Mouse (Mus musculus) liver, embryonic 15.5 days (tissue): ENCODE results near the gene Cer1. TPM values are rescaled to one million over a fixed set of nuclear protein-coding genes. Genes with fewer than 3 reads are reported as not detected.

Source experiments
- ATAC-seq: fragments of 200-750 bp; cut with Nextera tagmentation; 2 replicates; pipeline ENCODE4 v1.8.0; 2017; ENCODE audit warnings: moderate number of reproducible peaks, mild to moderate bottlenecking, moderate library complexity; ENCODE audit not compliant: insufficient read depth
- H3K27ac ChIP-seq: fragments of 300-500 bp; sonication (generic); replicated peaks from 2 replicates; pipeline ENCODE4 v1.5.1; 2015; ENCODE audit warnings: mild to moderate bottlenecking, inconsistent platforms
- H3K27me3 ChIP-seq: fragments of 300-500 bp; sonication (generic); 2 replicates; pipeline ENCODE4 v1.6.1; 2015; ENCODE audit warnings: mild to moderate bottlenecking, inconsistent platforms
- H3K36me3 ChIP-seq: fragments of 300-500 bp; sonication (generic); replicated peaks from 2 replicates; pipeline ENCODE4 v1.6.1; 2015; ENCODE audit warnings: moderate library complexity, mild to moderate bottlenecking, inconsistent platforms
- H3K4me1 ChIP-seq: fragments of 300-500 bp; sonication (generic); replicated peaks from 2 replicates; pipeline ENCODE4 v1.6.1; 2015; ENCODE audit warnings: inconsistent platforms
- H3K4me2 ChIP-seq: fragments of 300-500 bp; sonication (generic); 2 replicates; pipeline ENCODE4 v1.6.1; 2015; ENCODE audit warnings: moderate library complexity, mild to moderate bottlenecking, inconsistent platforms
- H3K4me3 ChIP-seq: fragments of 300-500 bp; sonication (generic); replicated peaks from 2 replicates; pipeline ENCODE4 v1.5.1; 2015; ENCODE audit warnings: mild to moderate bottlenecking, inconsistent platforms
- H3K9ac ChIP-seq: fragments of 300-500 bp; sonication (generic); 2 replicates; pipeline ENCODE4 v1.6.1; 2015; ENCODE audit warnings: moderate library complexity, mild to moderate bottlenecking, inconsistent platforms
- H3K9me3 ChIP-seq: fragments of 300-500 bp; sonication (generic); replicated peaks from 2 replicates; pipeline ENCODE4 v1.6.1; 2016; ENCODE audit warnings: inconsistent platforms
- WGBS: fragments of 180-500 bp; shearing (Covaris S2); methylation state at CpG from one replicate; pipeline ENCODE4 v1.1.7; 2015; ENCODE audit warnings: mixed read lengths; ENCODE audit not compliant: insufficient replicate concordance; 5-methylcytosine and 5-hydroxymethylcytosine counted together
- polyA plus RNA-seq: library from polyadenylated mRNA; unstranded; fragments of >200 nt; fragmentation: Nextera tagmentation; extraction: Ambion mirVana; gene quantifications from 2 replicates; pipeline ENCODE4 v1.2.1, GENCODE M21; 2015

Cer1 gene
- polyA plus RNA-seq, result not detected in 2 replicates

DNA sequence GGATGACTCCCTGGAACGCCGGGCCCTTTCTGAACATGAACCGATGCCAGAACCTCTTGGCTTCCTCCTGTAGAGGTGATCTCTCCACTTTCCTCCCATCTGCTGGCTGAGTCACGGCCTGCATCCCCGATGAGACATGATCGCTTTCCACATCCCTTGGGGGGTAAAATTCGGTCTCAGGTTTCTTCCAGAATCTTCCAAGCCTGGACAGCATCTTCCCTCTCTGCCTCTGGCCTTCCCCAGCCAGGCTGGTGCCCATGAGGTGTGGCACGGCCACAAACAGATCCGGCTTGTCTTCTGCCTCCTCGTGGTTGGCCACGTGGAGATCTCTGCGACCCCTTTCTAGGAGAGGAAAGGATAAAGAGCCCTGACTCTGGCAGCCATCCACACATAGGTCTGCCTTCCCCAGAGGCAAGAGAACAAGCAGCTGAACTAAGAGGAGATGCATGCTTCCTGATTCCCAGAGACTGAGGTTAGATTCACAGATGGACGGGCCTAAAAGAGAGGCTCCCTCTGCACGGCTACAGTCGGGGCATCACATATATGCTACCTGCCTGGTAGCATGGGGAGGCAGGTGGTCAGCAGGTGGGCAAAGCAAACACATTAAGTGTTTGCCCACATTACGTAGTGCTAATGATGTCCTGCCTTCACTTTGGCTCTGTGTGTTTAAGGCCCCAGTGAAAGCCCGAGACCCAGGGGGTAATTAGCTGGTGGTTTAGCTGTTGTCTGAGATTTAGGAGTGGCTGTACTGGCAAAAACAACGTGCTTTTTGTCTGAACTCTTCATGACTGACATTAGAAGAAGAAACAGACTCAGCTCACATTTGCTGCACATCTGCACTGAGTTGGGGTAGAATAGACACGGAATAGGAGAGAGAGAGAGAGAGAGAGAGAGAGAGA lies at the start of gene Cer1:
TSS of gene Cer1 (minus strand) at position 513 of the 899 bp plus-strand sequence.
- H3K36me3 ChIP-seq, result no peaks in the 10 kb centered on the region
- WGBS, result 62% methylated on average over 18 of the region's 19 CpGs
- no peaks in the 10 kb centered on the region for H3K4me1 ChIP-seq
- no peak for ATAC-seq
- no peaks in the 10 kb centered on the region for H3K27me3 ChIP-seq
- no peak within 1 kb of the TSS for H3K9ac ChIP-seq
- no peaks in the 10 kb centered on the region for H3K9me3 ChIP-seq
- no peak within 1 kb of the TSS for H3K27ac ChIP-seq
- no peak within 1 kb of the TSS for H3K4me2 ChIP-seq
- no peak within 1 kb of the TSS for H3K4me3 ChIP-seq

DNA sequence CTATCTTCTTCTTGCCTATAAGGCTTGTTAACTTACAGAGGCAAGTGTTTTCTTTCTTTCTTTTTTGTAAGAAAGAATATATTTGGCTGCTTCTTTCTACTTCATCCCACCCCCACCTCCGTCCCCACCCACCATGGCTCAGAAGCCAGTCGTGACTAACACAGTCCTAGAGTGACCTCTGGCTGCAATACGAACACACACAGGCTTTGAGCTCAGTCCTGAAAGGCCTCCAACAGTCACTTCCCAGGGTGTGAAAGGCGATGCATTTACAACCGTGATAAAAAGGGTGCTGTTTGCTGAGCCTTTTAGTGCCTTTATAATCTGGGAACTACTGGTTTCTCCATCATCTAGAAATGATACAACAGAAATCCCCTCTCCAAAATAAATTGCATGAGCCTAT lies 49.4 kb upstream of the Cer1 start:
- Histone ChIP-seq H3K4me1 (no peaks in the 10 kb centered on the region), H3K27ac (no peak overlapping the region), H3K4me3 (no peak overlapping the region), H3K27me3 (no peaks in the 10 kb centered on the region), H3K9me3 (no peaks in the 10 kb centered on the region), H3K36me3 (no peaks in the 10 kb centered on the region), H3K4me2 (no peak overlapping the region), H3K9ac (no peak overlapping the region)
- ATAC-seq, result no peak
- WGBS, result 19% methylated on average over 5 of the region's 5 CpGs

DNA sequence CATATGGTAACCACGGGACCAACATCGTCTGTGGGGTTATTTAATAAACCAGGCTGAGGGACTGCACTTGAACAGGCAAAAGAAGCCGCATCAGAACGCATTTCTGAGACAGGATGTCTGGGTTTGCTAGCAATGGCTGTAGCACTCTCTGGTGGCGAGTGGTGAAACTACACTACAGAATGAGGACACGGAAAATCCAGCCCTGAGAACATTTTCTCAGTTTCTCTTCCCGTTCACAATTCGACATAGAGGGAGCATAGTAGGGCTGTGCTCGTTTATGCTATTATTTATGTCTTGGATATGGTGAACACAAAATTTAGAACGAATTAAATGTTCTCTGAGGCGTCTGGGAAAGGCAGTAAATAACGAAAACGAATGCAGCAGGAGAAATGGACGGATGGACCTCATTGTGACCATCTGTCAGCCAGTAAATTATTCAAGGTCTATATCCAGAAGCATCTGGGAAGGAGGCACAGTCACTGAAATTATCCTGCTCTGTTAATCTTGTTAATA lies 48.8 kb upstream of the Cer1 start:
- Histone ChIP-seq H3K36me3 (no peaks in the 10 kb centered on the region), H3K27me3 (no peaks in the 10 kb centered on the region), H3K9me3 (no peaks in the 10 kb centered on the region), H3K27ac (no peak overlapping the region), H3K4me1 (no peaks in the 10 kb centered on the region), H3K9ac (no peak overlapping the region), H3K4me2 (peak overlapping the region; percentile 39), H3K4me3 (peak overlapping the region; percentile 22; the same call in 1 of the 2 replicates)
- no peak for ATAC-seq
- WGBS, result 13% methylated on average over 14 of the region's 14 CpGs

DNA sequence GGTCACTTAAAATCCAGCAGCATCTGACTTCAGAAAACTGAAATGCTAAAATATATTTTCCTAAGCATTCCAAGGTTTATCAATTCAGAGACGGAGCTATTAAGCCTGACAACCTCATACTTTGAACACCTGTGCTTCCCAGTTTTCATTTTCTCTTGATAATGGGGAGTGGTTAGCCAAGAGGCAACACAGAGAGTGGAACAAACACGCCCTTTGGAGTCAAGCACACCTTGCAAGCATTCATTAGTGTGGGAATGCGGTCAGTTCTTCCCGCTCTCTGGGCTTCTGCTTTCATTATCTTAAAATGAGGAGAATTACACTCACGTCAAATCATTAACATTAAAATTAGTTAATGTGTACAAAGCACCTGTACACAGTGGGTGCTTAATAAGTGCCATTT lies 45.1 kb upstream of the Cer1 start:
- Histone ChIP-seq H3K4me2 (no peak overlapping the region), H3K4me3 (no peak overlapping the region), H3K9me3 (no peaks in the 10 kb centered on the region), H3K27me3 (no peaks in the 10 kb centered on the region), H3K4me1 (no peaks in the 10 kb centered on the region), H3K36me3 (no peaks in the 10 kb centered on the region), H3K27ac (no peak overlapping the region), H3K9ac (no peak overlapping the region)
- ATAC-seq, result no peak
- WGBS, result 63% methylated on average over 5 of the region's 5 CpGs

DNA sequence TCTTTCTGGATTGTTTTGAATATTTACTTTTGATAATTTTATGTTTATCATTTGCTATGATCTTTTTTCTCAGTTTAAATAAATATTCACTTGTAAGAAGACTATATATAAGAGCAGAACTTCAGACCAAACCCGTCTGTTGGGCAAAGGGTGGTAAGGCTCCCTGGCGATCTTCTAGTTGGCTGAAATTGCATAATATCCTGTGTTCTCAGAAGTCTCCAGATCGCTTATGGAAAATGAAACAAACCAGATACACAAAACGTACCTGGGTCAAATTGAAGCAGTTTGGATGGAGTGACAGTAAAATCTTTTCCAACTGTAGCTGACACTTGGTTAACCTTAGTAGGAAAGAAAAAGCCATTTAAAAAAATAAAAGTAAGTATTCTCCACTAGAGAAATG lies 37.0 kb upstream of the Cer1 start:
- 31% methylated on average over 4 of the region's 4 CpGs for WGBS
- Histone ChIP-seq H3K4me2 (no peak overlapping the region), H3K36me3 (no peaks in the 10 kb centered on the region), H3K4me3 (no peak overlapping the region), H3K9me3 (no peaks in the 10 kb centered on the region), H3K4me1 (no peaks in the 10 kb centered on the region), H3K27me3 (no peaks in the 10 kb centered on the region), H3K9ac (no peak overlapping the region), H3K27ac (no peak overlapping the region)
- ATAC-seq, result no peak

DNA sequence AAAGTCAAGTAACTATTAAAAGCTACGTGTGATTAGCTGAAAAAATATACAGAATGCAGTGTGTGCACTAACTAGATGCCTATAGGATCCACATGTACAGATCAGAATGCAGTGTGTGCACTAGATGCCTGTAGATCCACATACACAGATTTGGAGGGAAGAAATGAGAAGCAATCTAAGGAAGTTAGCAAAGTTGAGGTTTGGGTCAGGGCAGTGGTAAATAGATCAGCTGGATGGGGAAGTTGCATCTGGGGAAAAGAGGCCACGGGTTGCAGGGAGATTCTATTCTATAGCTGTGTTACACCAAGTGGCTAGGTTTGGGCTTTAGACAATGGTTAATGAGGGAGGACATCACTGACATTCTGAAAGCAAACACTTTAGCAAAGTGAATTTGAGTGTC lies 33.7 kb upstream of the Cer1 start:
- H3K9ac ChIP-seq, result no peak overlapping the region
- H3K4me3 ChIP-seq, result no peak overlapping the region
- H3K36me3 ChIP-seq, result no peaks in the 10 kb centered on the region
- no peak for ATAC-seq
- no peaks in the 10 kb centered on the region for H3K4me1 ChIP-seq
- no peak overlapping the region for H3K27ac ChIP-seq
- 30% methylated on average over 2 of the region's 2 CpGs for WGBS
- H3K27me3 ChIP-seq, result no peaks in the 10 kb centered on the region
- H3K9me3 ChIP-seq, result no peaks in the 10 kb centered on the region
- no peak overlapping the region for H3K4me2 ChIP-seq

DNA sequence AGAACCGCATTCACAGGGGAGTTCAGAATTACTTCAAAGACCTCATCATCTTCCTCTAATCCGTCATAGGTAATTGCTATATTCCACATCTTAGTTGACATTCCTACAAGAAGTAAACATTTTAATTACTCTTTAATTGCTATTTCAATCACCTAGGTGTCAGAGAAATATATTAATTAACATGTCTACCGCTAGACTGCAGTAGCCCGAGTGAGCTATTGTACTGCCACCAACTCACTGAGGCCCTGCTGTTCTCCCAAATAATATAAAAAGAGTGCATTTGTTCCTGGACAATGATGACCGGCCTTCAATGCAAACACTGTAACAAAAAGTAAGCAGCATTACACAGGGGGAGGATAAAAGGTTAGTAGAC lies 31.7 kb upstream of the Cer1 start:
- Histone ChIP-seq H3K27ac (no peak overlapping the region), H3K9me3 (no peaks in the 10 kb centered on the region), H3K36me3 (no peaks in the 10 kb centered on the region), H3K4me3 (no peak overlapping the region), H3K4me1 (no peaks in the 10 kb centered on the region), H3K4me2 (no peak overlapping the region), H3K9ac (no peak overlapping the region), H3K27me3 (no peaks in the 10 kb centered on the region)
- 70% methylated on average over 5 of the region's 5 CpGs for WGBS
- ATAC-seq, result no peak

DNA sequence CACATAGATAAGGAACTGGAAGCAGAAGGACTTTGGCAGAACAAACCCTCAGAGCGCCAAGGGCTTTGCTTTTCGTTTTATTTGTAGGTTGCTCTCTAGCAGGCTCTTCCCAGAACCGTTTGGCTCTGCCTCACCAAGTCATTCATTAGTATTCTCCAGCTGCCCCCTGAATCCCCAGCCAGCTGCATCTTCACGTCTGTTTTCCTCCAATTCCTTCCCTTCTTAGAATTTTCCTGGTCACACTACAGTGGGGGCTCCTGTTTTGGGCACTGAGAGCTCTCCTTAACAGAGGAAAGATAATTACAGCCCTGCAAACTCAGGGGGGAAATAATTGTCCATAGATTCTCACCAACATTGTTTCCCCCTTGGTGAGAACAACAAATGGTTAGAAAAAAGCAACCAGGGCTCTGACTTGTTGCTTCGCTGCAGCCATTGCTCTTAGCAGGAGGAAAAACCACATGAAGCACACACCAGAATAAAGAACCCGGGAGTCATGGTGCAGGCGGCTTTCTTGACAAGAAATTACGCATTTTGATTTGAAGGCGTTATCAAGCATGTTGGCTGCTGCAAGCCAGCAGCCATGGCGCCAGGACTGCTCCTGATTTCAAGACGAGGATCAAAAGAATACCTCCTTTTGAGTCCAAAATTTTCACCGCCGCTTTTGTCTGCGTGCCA lies 31.2 kb upstream of the Cer1 start:
- Histone ChIP-seq H3K27me3 (no peaks in the 10 kb centered on the region), H3K9ac (no peak overlapping the region), H3K9me3 (no peaks in the 10 kb centered on the region), H3K4me3 (no peak overlapping the region), H3K4me2 (no peak overlapping the region), H3K36me3 (no peaks in the 10 kb centered on the region), H3K4me1 (no peaks in the 10 kb centered on the region), H3K27ac (no peak overlapping the region)
- WGBS, result 57% methylated on average over 14 of the region's 14 CpGs
- ATAC-seq, result no peak

DNA sequence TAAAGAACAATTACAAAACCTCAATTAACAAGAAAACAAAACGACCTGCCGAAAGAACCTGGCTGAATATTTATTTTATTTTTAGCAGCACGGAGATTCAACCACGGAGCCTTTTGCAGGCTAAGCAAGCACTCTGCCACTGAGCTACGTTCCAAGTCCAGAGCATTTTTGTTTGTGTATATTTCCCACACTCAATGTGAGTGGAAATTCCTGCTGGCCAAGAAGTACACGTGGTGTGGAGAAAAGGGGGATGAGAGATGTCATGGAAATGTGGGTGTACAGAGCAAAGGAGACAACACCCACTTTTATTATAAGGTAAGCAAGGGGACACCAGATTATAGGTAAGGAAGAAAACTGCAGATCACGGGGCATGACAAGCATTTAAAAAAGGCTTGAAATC lies 30.6 kb upstream of the Cer1 start:
- Histone ChIP-seq H3K36me3 (no peaks in the 10 kb centered on the region), H3K27me3 (no peaks in the 10 kb centered on the region), H3K4me2 (no peak overlapping the region), H3K4me1 (no peaks in the 10 kb centered on the region), H3K27ac (no peak overlapping the region), H3K4me3 (no peak overlapping the region), H3K9me3 (no peaks in the 10 kb centered on the region), H3K9ac (no peak overlapping the region)
- ATAC-seq, result no peak
- WGBS, result 60% methylated on average over 7 of the region's 7 CpGs

DNA sequence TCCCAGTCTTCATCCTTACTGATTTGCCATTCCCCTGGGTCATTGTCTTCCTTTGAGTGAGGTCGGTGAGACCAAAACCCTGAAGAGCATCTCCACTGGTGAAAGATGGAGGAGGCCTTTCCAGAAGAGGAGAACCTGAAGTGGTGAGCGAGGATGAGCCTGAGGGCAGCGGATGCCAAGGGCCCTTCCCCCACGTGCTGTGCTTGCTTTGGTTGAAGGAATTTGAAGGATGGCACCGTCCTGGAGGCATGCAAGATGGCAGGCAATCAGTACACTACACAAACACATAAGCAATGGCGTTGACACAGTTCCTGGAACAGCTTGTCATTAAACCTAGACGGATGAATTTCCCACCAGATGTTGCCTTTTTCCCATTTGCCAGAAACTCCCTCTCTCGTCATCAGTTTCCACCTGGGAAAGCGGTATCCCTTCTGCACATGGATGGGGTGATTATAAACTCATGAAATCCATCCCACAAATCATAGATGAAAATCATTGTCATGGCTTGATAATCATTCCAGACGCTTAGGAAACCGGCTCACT lies 29.7 kb upstream of the Cer1 start:
- Histone ChIP-seq H3K4me2 (no peak overlapping the region), H3K9ac (no peak overlapping the region), H3K36me3 (no peaks in the 10 kb centered on the region), H3K27ac (no peak overlapping the region), H3K9me3 (no peaks in the 10 kb centered on the region), H3K27me3 (no peaks in the 10 kb centered on the region), H3K4me1 (no peaks in the 10 kb centered on the region), H3K4me3 (no peak overlapping the region)
- 61% methylated on average over 11 of the region's 11 CpGs for WGBS
- ATAC-seq, result no peak

DNA sequence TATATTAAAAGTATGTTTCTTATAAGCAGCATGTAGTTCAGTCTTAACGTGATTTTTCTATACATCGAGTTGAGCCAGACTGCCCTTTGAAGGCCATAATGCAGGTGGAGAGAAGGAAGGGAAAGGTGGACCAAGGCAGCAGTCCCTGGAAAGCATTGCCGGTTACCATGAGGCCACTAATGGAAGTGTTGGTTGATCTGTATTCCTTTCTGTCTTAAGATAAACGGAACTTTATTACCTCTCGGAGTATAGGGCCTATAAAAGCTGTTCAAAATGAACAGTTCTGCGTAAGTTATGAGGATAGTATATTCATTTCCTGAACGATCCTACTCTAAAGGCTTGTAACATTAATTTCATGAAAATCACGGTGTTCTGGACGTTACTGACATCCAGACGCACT lies 10.3 kb upstream of the Cer1 start:
- H3K36me3 ChIP-seq, result no peaks in the 10 kb centered on the region
- H3K9ac ChIP-seq, result no peak overlapping the region
- WGBS, result 76% methylated on average over 10 of the region's 10 CpGs
- ATAC-seq, result no peak
- H3K27ac ChIP-seq, result no peak overlapping the region
- no peaks in the 10 kb centered on the region for H3K27me3 ChIP-seq
- H3K4me3 ChIP-seq, result no peak overlapping the region
- H3K9me3 ChIP-seq, result no peaks in the 10 kb centered on the region
- H3K4me2 ChIP-seq, result no peak overlapping the region
- no peaks in the 10 kb centered on the region for H3K4me1 ChIP-seq
